Mouse (Mus musculus) fat pad, adult 2 months (tissue): ENCODE measurements at regions not wholly inside any gene's neighbourhood (a gene's known extent, or its start where the extent isn't known, plus 50 kb on each side); places are given as distances from the start of the nearest gene placed in this dataset.

ENCODE experiments used
- DNase-seq: peaks from one replicate; pipeline ENCODE4 v3.0.0-alpha.2; 2011; ENCODE audit warnings: low read depth, low spot score; ENCODE audit errors: extremely low read depth

- DNase-seq: no peak
These were observed 189.5 kb upstream of the Rybp start for GRCm38 (mm10) chr6:100476550-100477366.

DNA sequence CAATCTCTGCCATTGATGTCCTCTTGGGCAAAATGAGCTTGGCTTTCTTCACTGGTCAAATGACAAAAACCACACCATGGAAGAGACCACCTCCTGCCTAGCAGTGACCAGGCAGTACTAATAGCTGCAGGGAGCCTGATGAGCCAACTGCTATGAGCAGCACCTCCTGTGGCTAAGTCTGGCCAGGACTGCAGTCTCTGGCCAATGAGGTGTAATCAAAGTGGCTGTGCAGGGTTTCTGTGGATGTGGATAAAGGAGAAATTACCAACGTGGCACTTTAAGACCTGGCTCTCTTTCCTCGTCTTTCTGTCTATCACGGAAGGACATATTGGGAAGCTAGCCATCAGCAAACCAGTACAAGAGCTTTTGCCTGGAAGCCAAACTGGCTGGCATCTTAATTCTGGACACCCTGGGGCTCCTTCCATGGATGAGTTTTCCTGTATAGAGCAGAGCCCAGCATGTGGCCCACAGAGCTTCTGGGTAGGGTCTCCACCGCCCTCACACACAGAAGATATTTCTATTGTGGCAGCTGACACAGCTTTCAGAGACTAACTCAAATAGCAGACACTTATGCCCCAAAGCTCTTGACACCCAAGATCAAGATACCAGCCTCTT lies 188.2 kb upstream of the Rybp start:
- DNase-seq: no peak

GRCm38 (mm10) chr6:100474326-100474725 lies 187.0 kb upstream of the Rybp start:
- DNase-seq: no peak

GRCm38 (mm10) chr6:100470071-100470470 lies 182.8 kb upstream of the Rybp start:
- DNase-seq: no peak

- DNase-seq: no peak
These were observed 175.5 kb upstream of the Rybp start for GRCm38 (mm10) chr6:100462757-100463156.

DNA sequence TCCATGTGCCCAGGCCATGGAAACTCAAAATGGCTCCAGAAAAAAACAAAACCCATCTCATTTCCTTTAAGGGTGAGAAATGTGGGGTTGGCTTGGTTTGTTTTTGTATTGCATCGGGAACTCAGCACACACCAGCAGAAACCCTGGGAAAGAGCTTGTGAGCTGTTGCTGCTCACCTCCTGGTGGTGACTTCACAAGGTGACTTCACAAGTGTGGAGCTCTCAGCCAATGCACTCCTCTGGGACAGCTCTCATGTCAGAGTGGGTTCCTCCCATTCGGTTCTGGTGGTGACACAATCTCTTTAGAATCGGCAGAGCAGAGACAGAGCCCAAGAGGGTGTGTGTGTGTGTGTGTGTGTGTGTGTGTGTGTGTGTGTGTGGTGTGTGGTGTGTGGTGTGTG lies 166.1 kb upstream of the Rybp start:
- DNase-seq: no peak

- DNase-seq: no peak
These were observed 165.1 kb upstream of the Rybp start for GRCm38 (mm10) chr6:100452097-100453002.

DNA sequence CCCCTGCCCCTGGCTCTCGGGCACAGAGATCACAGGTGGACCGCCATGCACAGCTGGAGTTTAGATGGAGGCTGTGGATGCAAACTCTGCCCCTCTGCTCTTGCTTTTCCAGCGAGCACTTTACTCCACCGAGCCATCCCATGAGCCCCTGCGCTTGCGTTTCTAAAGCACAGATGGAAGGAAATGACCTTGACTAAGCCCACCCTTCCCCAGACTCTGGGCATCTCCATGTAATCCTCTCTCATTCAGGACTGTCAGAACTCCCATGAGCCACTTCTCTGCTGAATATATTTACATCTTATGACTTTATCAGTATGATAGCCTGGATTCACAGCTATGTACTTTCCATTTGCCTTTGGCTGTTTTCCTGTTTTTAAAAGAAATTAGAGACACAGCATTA lies 162.8 kb upstream of the Rybp start:
- no peak for DNase-seq

GRCm38 (mm10) chr6:100449087-100449486 lies 161.8 kb upstream of the Rybp start:
- DNase-seq: no peak

GRCm38 (mm10) chr6:100447211-100447610 lies 159.9 kb upstream of the Rybp start:
- DNase-seq: no peak

GRCm38 (mm10) chr6:100446804-100447203 lies 159.5 kb upstream of the Rybp start:
- DNase-seq: no peak

- no peak for DNase-seq
These were observed 151.9 kb upstream of the Rybp start for GRCm38 (mm10) chr6:100439071-100439737.

- no peak for DNase-seq
These were observed 151.3 kb upstream of the Rybp start for GRCm38 (mm10) chr6:100438511-100438991.

- no peak for DNase-seq
These were observed 150.7 kb upstream of the Rybp start for GRCm38 (mm10) chr6:100437980-100438379.

- DNase-seq: no peak
These were observed 149.2 kb upstream of the Rybp start for GRCm38 (mm10) chr6:100436507-100436906.

- DNase-seq: no peak
These were observed 147.9 kb upstream of the Rybp start for GRCm38 (mm10) chr6:100435222-100435621.

DNA sequence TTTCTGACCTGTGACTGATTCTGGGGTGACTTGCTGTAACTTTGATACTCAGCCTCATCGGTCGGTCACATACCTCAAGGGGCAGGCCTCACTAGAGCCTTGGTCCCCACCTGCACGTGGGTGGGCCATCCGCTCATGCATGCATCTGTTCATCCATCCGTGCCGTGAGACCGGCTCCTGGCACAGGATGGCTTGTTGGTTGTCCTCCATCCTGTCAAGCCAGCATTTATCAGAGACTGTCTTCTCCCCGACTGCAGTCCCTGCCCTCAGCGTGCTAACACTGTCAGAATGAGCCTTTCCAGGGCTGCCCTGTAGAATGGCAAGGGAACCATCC lies 146.2 kb upstream of the Rybp start:
- DNase-seq: no peak

- no peak for DNase-seq
These were observed 145.6 kb upstream of the Rybp start for GRCm38 (mm10) chr6:100432688-100433533.

DNA sequence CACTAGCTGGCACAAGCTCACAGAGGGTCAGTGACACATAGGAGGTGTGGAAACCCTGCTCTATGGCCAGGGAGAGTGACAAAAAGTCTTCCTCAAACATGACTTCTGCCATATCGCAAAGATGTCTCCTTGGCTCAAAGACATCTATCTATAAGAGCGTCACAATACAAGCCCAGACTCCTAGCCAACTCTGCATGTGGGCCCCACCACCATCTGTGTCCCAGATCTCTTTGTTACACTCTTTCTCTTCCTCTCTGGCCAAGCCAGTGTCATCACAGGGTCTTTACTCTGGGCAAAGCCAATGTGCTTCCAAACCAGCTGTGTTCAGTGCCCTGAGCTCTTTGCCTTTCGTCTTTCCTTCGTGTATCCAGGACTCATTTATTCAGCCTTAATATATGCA lies 143.0 kb upstream of the Rybp start:
- DNase-seq: no peak

DNA sequence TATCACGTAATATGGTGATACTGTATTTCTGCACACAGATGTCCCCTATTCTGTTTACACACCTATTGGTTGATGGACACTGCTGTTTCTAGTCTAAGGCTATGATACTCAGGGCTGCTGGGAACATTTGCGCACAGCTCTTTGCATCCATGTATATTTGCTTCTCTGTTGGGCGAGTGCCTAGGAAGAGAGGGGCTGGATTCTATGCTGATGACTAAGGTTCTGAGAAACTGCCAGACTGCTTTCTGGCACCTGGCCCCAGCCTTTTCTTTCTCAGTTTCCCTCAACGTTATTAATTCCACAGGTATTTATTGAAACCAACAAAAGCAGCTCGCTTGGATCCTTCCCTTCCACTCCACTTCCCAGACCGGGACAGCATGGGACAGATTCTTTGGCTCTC lies 142.2 kb upstream of the Rybp start:
- no peak for DNase-seq
